Mouse (Mus musculus): ENCODE data around the gene Gm11437. TPM values are rescaled to one million over a fixed set of nuclear protein-coding genes. Genes with fewer than 3 reads are reported as not detected.

Gene Gm11437
- total RNA-seq (2021), result not detected
- long read RNA-seq, experiment 1, result 0 reads
- long read RNA-seq, experiment 2, result 0 reads

GRCm38 (mm10) chr11:84167046-84167526 is at the start of gene Gm11437:
TSS of gene Gm11437 (minus strand) at chr11:84167476.
- DNase-seq, result no peak

- no peak for DNase-seq
Observed at GRCm38 (mm10) chr11:84210876-84211275, 43.6 kb upstream of the Gm11437 start.

GRCm38 (mm10) chr11:84205776-84206175 is 38.5 kb upstream of the Gm11437 start:
- no peak for DNase-seq

GRCm38 (mm10) chr11:84197607-84198402 is 30.5 kb upstream of the Gm11437 start:
- DNase-seq, result peak; percentile 47 to 82

GRCm38 (mm10) chr11:84194751-84195150 is 27.5 kb upstream of the Gm11437 start:
- DNase-seq, result no peak

GRCm38 (mm10) chr11:84193249-84193648 is 26.0 kb upstream of the Gm11437 start:
- no peak for DNase-seq

GRCm38 (mm10) chr11:84190581-84191233 is 23.4 kb upstream of the Gm11437 start:
- DNase-seq, result no peak

- DNase-seq, result no peak
Observed at GRCm38 (mm10) chr11:84188530-84188929, 21.3 kb upstream of the Gm11437 start.

- no peak for DNase-seq
Observed at GRCm38 (mm10) chr11:84181286-84181685, 14.0 kb upstream of the Gm11437 start.

- peak; percentile 80 to 84 for DNase-seq
Observed at GRCm38 (mm10) chr11:84179954-84180598, 12.8 kb upstream of the Gm11437 start.

- DNase-seq, result peak; percentile 98 to 99
Observed at GRCm38 (mm10) chr11:84179226-84179953, 12.1 kb upstream of the Gm11437 start.

GRCm38 (mm10) chr11:84178571-84178970 is 11.3 kb upstream of the Gm11437 start:
- no peak for DNase-seq

GRCm38 (mm10) chr11:84172539-84173435 is 5.5 kb upstream of the Gm11437 start:
- DNase-seq, result no peak

- peak; percentile 48 to 55 for DNase-seq
Observed at GRCm38 (mm10) chr11:84168701-84169288, 1.5 kb upstream of the Gm11437 start.

- no peak for DNase-seq
Observed at GRCm38 (mm10) chr11:84164561-84164960, 2.7 kb downstream of the Gm11437 start.

GRCm38 (mm10) chr11:84164123-84164522 is 3.2 kb downstream of the Gm11437 start:
- no peak for DNase-seq

- no peak for DNase-seq
Observed at GRCm38 (mm10) chr11:84156535-84157262, 10.6 kb downstream of the Gm11437 start.

GRCm38 (mm10) chr11:84150884-84151283 is 16.4 kb downstream of the Gm11437 start:
- DNase-seq, result no peak

- DNase-seq, result no peak
Observed at GRCm38 (mm10) chr11:84146081-84146480, 21.2 kb downstream of the Gm11437 start.

Data from adrenal gland, postnatal 36 days (tissue).